Mouse (Mus musculus): Measurements from ENCODE around the gene Rap1b.

GRCm38 (mm10) chr10:117872468-117872867 is 26.6 kb upstream of the Rap1b start:
- TF ChIP-seq CTCF (IDR thresholded peaks at IDR 0.05; ENCODE audit: borderline replicate concordance, extremely low read depth, insufficient read depth, insufficient read length) (no peak), POLR2A (IDR thresholded peaks at IDR 0.05; ENCODE audit: borderline replicate concordance, extremely low read depth, insufficient read depth, insufficient read length, poor library complexity, severe bottlenecking) (no peak)
